Mouse (Mus musculus): ENCODE measurements at regions not wholly inside any gene's neighbourhood (a gene's known extent, or its start where the extent isn't known, plus 50 kb on each side); places are given as distances from the start of the nearest gene placed in this dataset.

DNA sequence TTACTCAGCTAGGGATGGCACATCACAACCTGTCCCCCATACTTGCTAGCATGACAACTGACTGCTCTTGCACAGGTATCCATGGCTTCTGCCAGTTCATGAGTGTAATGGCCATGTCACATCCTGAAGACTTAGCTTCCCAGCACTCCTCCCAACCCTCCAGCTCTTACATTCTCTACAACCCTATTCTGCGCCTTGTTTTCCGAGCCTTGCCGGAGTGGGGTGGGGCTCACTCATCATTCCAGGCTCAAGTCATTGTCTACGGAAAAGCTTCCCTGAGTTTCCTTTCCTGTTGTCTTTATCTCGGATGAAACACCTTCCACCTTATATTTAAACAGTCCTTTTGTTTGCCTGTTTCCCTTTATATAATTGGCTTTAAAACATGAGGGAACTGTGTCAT, 69.6 kb downstream of the Prdm13 start:
- H3K9ac ChIP-seq (ENCODE audit: low read depth, low read length) = no peak overlapping the region
- WGBS = 85% methylated on average over 5 of the region's 5 CpGs

DNA sequence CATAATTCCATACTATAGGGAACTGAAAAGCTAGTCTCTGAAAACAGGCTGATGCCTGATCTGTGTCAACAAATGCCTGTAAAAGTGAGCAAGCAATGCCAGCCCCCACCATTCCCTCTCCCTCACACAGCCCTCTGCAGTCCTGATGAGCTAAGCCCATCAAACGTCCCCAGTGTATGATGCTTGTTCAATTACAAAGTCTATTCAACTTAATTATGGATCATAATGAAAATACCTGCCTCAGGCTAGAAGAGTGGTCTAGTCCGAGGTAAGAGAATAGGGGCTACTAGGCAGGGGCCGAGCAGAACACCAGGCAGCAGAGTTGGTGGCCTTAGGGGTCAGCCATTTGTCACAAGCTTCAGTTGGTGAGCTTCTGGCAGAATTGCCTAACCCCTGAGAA, 71.3 kb downstream of the Prdm13 start:
- H3K4me2 ChIP-seq (ENCODE audit: low read length) = no peak overlapping the region
- no peak overlapping the region for H3K9ac ChIP-seq (ENCODE audit: low read depth, low read length)
- H3K4me1 ChIP-seq (ENCODE audit: control insufficient read depth, insufficient read depth, low read length) = no peaks in the 10 kb centered on the region
- H3K9me3 ChIP-seq (replicated peaks; ENCODE audit: control insufficient read depth, low read length, poor library complexity, severe bottlenecking) = no peaks in the 10 kb centered on the region
- no peak overlapping the region for H3K4me3 ChIP-seq (ENCODE audit: low read depth, low read length)
- ATAC-seq = peak; percentile 32; the same call in 1 of the 2 replicates
- 31% methylated on average over 3 of the region's 3 CpGs for WGBS
- H3K36me3 ChIP-seq (ENCODE audit: control insufficient read depth, insufficient read depth, low read length) = no peaks in the 10 kb centered on the region
- H3K27ac ChIP-seq (ENCODE audit: low read length) = no peak overlapping the region
- no peaks in the 10 kb centered on the region for H3K27me3 ChIP-seq (ENCODE audit: control insufficient read depth, insufficient read depth, low read depth, low read length)

More for the DNA sequence above, 69.6 kb downstream of the Prdm13 start:
- Histone ChIP-seq H3K4me1 (ENCODE audit: control insufficient read depth, insufficient read depth, low read length) (no peaks in the 10 kb centered on the region), H3K36me3 (ENCODE audit: control insufficient read depth, insufficient read depth, low read length) (no peaks in the 10 kb centered on the region), H3K27ac (ENCODE audit: low read length) (no peak overlapping the region), H3K4me3 (ENCODE audit: low read depth, low read length) (no peak overlapping the region), H3K4me2 (ENCODE audit: low read length) (no peak overlapping the region), H3K27me3 (ENCODE audit: control insufficient read depth, insufficient read depth, low read depth, low read length) (no peaks in the 10 kb centered on the region), H3K9me3 (replicated peaks; ENCODE audit: control insufficient read depth, low read length, poor library complexity, severe bottlenecking) (no peaks in the 10 kb centered on the region)
- no peak for ATAC-seq

DNA sequence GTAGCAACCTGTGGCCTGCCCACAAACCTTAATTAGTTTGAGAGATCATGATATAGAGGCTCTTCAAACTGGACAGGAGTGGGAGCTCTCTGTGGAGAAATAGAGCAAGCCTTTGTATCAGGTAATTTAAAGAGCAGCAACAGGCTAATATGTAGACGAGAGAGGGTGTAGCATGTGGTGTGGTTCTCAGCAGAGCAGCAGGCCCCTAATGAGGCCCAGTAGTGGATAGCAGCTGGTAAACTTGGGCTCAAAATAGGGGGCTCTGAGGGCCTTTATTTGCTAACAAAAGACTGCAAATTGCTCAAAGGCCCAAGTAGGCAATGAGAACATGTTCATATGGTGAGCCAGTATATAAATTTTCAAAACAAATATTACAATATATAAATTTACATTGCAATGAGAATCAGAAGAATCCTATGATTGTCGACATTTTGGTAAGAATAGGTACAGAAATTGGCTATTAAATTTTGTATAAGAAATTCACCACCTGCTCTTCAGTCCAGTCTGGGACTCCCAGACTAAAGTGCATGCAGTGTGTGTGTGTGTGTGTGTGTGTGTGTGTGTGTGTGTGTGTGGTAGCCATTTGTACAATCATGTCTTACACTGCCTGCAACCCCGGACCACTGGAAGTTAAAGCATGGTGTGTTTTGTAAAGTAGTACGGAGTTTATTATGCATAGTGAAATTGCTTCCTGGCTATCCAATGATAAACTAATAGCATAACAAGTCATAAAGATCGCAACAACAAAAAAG, 74.1 kb downstream of the Prdm13 start:
- 63% methylated on average over 5 of the region's 5 CpGs for WGBS
- ATAC-seq = no peak
- Histone ChIP-seq H3K36me3 (ENCODE audit: control insufficient read depth, insufficient read depth, low read length) (no peaks in the 10 kb centered on the region), H3K9ac (ENCODE audit: low read depth, low read length) (no peak overlapping the region), H3K4me2 (ENCODE audit: low read length) (no peak overlapping the region), H3K4me1 (ENCODE audit: control insufficient read depth, insufficient read depth, low read length) (no peaks in the 10 kb centered on the region), H3K27me3 (ENCODE audit: control insufficient read depth, insufficient read depth, low read depth, low read length) (no peaks in the 10 kb centered on the region), H3K27ac (ENCODE audit: low read length) (no peak overlapping the region), H3K9me3 (replicated peaks; ENCODE audit: control insufficient read depth, low read length, poor library complexity, severe bottlenecking) (no peaks in the 10 kb centered on the region), H3K4me3 (ENCODE audit: low read depth, low read length) (no peak overlapping the region)

DNA sequence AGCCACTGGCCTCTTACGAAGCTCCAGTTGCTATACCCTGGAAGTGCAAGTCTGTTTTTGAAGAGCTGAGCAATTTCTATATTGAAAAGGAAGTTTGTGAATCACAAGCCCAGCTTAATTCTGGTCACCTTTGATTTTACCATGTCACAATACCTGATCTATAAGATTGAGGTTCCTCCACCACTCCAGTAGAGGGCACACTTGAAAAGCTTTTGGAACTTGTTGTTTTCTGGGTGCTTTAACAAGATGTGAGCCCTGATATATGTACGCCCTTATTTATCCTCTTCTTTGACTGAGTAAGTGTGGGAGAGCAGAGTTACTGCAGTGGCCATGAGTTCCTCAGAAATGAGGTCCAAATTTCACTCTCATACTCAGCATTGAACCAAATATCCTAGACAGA, 87.7 kb downstream of the Prdm13 start:
- no peaks in the 10 kb centered on the region for H3K27me3 ChIP-seq (ENCODE audit: control insufficient read depth, insufficient read depth, low read depth, low read length)
- no peaks in the 10 kb centered on the region for H3K4me1 ChIP-seq (ENCODE audit: control insufficient read depth, insufficient read depth, low read length)
- no peak overlapping the region for H3K4me3 ChIP-seq (ENCODE audit: low read depth, low read length)
- 62% methylated on average over 2 of the region's 2 CpGs for WGBS
- H3K9ac ChIP-seq (ENCODE audit: low read depth, low read length) = no peak overlapping the region
- H3K4me2 ChIP-seq (ENCODE audit: low read length) = no peak overlapping the region
- H3K27ac ChIP-seq (ENCODE audit: low read length) = no peak overlapping the region
- H3K9me3 ChIP-seq (replicated peaks; ENCODE audit: control insufficient read depth, low read length, poor library complexity, severe bottlenecking) = no peaks in the 10 kb centered on the region; the same call in 1 of the 2 replicates
- no peak for ATAC-seq
- H3K36me3 ChIP-seq (ENCODE audit: control insufficient read depth, insufficient read depth, low read length) = no peaks in the 10 kb centered on the region

DNA sequence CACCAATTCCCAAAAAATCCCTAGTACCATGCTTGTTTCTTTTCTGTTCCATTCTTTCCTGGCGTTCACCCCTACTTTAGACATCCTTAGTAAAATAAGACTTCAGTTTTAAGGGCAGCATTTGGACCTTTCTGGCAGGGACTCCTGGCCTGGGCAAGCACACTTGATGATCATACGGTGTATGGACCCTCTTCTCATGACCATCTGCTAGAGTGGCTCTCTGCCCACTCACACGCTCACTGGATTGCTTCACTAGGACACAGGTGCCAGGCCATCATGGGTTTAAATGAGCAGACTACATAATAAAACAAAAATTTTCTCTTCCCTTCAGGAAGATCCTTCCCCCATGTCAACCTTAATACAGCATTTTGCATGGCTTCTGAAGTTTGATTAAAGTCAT, 138.0 kb downstream of the Prdm13 start:
- H3K36me3 ChIP-seq (ENCODE audit: control insufficient read depth, insufficient read depth, low read length) = no peaks in the 10 kb centered on the region
- no peak overlapping the region for H3K4me3 ChIP-seq (ENCODE audit: low read depth, low read length)
- no peak overlapping the region for H3K9ac ChIP-seq (ENCODE audit: low read depth, low read length)
- WGBS = 91% methylated on average over 3 of the region's 3 CpGs
- no peak overlapping the region for H3K4me2 ChIP-seq (ENCODE audit: low read length)
- H3K4me1 ChIP-seq (ENCODE audit: control insufficient read depth, insufficient read depth, low read length) = no peaks in the 10 kb centered on the region
- no peak overlapping the region for H3K27ac ChIP-seq (ENCODE audit: low read length)
- no peaks in the 10 kb centered on the region for H3K27me3 ChIP-seq (ENCODE audit: control insufficient read depth, insufficient read depth, low read depth, low read length)
- no peak for ATAC-seq
- H3K9me3 ChIP-seq (replicated peaks; ENCODE audit: control insufficient read depth, low read length, poor library complexity, severe bottlenecking) = no peaks in the 10 kb centered on the region

DNA sequence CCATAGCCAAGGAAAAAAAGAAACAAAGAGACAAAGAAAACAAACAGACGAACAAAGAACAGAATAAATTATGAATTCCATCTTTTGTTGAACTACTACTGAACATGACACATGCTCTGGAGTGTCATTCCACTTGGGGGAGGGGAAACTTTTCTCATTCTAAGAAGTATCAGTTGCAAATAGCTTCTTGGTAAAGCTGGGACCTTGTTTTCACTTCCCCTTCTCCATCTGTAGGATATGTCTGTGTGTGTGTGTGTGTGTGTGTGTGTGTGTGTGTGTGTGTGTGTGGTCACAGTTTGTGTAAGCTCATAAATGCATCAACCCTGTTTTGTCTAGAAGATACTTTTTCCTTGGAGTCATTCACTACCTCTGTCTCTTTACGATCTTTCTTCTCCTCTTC, 146.2 kb downstream of the Prdm13 start:
- 89% methylated on average over 2 of the region's 2 CpGs for WGBS
- Histone ChIP-seq H3K9ac (ENCODE audit: low read depth, low read length) (no peak overlapping the region), H3K4me2 (ENCODE audit: low read length) (no peak overlapping the region), H3K27ac (ENCODE audit: low read length) (no peak overlapping the region), H3K27me3 (ENCODE audit: control insufficient read depth, insufficient read depth, low read depth, low read length) (no peaks in the 10 kb centered on the region), H3K36me3 (ENCODE audit: control insufficient read depth, insufficient read depth, low read length) (no peaks in the 10 kb centered on the region), H3K4me3 (ENCODE audit: low read depth, low read length) (no peak overlapping the region), H3K9me3 (replicated peaks; ENCODE audit: control insufficient read depth, low read length, poor library complexity, severe bottlenecking) (no peaks in the 10 kb centered on the region), H3K4me1 (ENCODE audit: control insufficient read depth, insufficient read depth, low read length) (no peaks in the 10 kb centered on the region)
- ATAC-seq = no peak

DNA sequence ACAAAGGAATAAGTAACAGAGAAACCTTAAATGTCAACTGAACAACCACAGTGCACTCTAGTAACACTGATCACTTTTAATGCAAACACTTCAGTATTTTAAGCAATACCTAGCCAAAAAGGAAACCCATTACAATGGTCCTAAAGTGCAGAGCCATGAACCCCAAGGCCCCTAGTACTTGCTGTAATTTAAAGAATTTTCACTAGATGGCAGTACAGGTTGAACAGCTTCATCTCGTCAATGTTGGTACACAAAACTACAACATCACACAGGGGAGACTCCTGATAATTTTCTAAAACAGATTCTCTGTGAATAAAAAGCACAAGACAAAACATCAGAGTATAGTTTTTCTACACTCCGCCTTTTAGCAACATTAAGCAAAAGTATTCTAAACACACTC, 149.8 kb downstream of the Prdm13 start:
- 36% methylated on average over 2 of the region's 2 CpGs for WGBS
- no peak for ATAC-seq
- no peaks in the 10 kb centered on the region for H3K9me3 ChIP-seq (replicated peaks; ENCODE audit: control insufficient read depth, low read length, poor library complexity, severe bottlenecking)

DNA sequence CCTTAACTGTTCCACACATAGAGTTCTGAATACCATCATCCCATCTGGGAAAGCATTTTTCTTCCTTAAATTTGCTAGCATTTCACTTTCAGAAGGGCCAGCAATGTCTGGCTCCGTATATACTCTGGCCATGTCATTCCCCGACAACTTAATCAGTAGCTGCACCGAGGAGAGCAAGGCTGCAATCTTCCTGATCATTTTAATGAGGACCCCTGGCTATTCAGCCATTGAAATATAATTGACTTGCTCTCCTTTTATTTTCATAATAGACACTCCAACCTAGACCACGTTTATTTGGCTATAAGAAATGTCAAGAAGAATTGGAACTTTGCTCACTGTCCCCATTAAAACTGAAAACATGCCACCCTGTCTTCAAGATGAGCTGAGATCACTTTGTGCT, 153.6 kb downstream of the Prdm13 start:
- Histone ChIP-seq H3K9me3 (replicated peaks; ENCODE audit: control insufficient read depth, low read length, poor library complexity, severe bottlenecking) (no peaks in the 10 kb centered on the region), H3K27ac (ENCODE audit: low read length) (no peak overlapping the region), H3K27me3 (ENCODE audit: control insufficient read depth, insufficient read depth, low read depth, low read length) (no peaks in the 10 kb centered on the region), H3K4me1 (ENCODE audit: control insufficient read depth, insufficient read depth, low read length) (no peaks in the 10 kb centered on the region), H3K4me3 (ENCODE audit: low read depth, low read length) (no peak overlapping the region), H3K36me3 (ENCODE audit: control insufficient read depth, insufficient read depth, low read length) (no peaks in the 10 kb centered on the region), H3K4me2 (ENCODE audit: low read length) (no peak overlapping the region), H3K9ac (ENCODE audit: low read depth, low read length) (no peak overlapping the region)
- 48% methylated on average over 4 of the region's 4 CpGs for WGBS
- peak; percentile 68; the same call in 1 of the 2 replicates for ATAC-seq

More for the DNA sequence above, 149.8 kb downstream of the Prdm13 start:
- H3K9ac ChIP-seq (ENCODE audit: low read depth, low read length) = no peak overlapping the region
- no peak overlapping the region for H3K4me2 ChIP-seq (ENCODE audit: low read length)
- H3K4me1 ChIP-seq (ENCODE audit: control insufficient read depth, insufficient read depth, low read length) = no peaks in the 10 kb centered on the region
- no peak overlapping the region for H3K4me3 ChIP-seq (ENCODE audit: low read depth, low read length)
- H3K27me3 ChIP-seq (ENCODE audit: control insufficient read depth, insufficient read depth, low read depth, low read length) = no peaks in the 10 kb centered on the region
- no peaks in the 10 kb centered on the region for H3K36me3 ChIP-seq (ENCODE audit: control insufficient read depth, insufficient read depth, low read length)
- H3K27ac ChIP-seq (ENCODE audit: low read length) = no peak overlapping the region
